Mouse (Mus musculus) cerebellum, adult 11-12 months (tissue): ENCODE results near the gene Adam17.
A peak's percentile ranks its signal among the peaks of the same experiment; 100 is the strongest.

Experiments used
- DNase-seq: peaks from one replicate; pipeline ENCODE4 v3.0.0; 2022

Gene Adam17

DNA sequence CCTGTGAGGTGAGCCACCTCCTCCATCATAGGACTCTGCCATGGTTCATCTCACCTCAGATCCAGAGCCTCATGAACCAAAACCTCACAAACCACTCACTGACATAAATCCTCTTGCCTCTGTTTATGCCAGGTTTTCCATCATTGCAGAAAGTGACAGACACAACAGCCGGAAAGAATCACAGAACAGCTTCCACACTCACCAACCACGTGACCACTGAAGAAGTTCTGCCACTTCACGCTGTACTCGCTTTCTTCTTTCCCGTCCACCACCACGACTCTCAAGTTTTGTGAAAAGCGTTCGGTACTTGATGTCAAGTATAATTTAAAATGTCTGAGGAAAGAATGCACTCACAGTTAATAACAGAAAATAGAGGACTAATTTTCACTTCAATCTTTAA, 19.8 kb downstream of the Adam17 start:
- no peak for DNase-seq

DNA sequence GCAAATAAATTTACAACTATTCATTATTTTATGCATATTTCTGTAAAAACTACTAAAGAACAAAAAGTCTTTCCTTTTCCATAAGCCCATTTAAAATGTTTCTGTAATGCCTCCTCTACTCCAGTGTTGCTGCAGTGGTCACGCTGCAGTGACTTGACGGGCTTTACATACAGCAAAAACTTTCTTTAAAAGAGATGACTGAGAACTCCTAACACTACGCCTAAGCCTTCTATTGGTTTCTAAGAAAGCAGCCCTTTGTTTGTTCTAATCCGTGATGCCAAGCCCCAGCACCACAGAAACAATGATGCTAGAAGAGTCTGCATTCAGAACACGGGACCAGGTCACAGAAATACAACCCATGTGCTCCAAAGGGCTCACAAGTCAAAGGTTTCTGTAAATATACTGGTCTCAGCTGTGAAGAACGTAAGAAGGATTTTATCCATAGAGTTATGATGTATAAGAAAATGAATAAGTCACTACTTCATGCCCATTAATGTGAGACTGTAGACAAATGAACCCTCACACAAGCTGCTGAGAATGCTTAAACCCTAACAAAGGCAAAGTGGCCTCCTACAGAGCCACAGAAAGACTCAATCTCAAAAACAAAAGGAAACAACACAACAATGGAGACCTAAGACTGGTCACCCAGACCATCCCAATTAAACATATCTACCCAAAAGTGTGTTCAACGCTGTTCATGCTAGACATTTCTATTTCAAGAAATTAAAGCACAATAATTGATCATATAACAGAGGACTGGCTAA, 23.1 kb downstream of the Adam17 start:
- no peak for DNase-seq

DNA sequence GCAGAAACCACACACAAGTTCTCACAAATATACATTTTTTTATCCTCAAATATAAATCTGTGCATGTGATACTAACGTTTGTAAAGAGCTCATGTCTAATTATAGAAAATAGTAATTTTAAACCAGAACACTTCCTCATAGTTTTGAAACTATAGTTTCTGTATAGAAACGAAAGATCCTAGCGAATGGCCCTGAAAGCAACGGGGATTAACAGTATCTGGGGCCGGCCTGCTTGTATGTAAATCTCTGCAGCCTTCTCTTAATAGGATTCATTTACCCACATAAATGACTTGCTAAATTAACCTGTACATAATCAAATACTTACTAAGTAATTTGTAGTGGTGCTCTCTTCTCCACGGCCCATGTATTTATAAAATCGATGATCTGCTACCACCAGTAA, 26.5 kb downstream of the Adam17 start:
- DNase-seq = no peak

DNA sequence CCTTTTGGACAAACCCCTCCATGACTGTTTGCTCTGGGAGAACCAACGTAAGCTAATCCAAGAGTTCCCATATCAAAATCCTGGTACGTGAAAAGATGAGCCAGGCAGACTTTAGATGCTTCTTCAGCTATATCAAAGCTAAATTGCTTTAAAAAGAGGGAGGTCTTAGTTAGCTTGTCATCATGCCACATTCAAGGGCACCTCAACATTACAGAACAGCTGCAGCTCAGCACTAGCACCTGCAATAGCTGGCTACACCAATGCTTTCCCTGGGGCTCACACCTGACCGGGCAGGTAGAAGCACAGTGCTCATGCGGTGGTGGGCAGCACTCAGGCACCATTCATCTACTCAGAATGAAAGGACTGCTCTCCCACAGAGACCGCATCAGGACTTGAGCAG, 32.8 kb downstream of the Adam17 start:
- DNase-seq = no peak

DNA sequence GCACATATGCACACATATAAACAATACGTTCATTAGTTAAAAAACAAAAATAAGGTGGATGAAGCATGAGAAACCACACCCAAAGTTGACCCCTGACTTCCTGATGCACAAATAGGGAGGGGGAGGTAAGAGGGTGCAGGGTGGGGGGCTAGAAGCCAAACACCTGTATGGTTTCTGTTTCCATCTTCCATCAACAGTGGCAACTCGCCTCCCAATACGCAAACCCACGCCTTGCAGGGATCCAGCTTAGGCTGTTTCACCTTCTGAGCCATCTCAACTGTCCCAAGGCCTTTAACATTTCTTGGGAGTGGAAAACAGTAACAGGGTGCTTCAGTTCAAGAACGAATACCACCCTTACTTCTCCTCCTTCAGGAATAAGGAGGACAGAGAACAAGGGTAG, 36.3 kb downstream of the Adam17 start:
- no peak for DNase-seq

DNA sequence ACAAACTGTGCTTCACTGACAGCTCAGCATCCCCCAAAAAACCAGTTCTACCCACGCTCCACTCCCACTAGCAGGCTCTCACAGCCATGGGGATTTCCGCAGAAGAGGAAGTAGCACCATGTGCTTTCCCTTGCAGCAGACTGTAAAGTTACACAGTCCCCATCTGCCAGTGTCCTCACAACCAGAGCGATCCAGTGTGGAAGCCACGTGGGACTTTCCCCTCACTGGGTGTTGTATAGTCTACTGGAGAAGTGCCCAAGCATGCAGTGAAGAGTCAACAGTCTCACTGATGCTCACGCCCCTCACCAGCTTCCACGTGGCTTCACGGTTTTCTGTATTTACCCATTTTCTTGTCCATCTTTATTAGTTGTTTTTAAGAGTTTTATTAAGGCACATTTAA, 37.6 kb downstream of the Adam17 start:
- no peak for DNase-seq

DNA sequence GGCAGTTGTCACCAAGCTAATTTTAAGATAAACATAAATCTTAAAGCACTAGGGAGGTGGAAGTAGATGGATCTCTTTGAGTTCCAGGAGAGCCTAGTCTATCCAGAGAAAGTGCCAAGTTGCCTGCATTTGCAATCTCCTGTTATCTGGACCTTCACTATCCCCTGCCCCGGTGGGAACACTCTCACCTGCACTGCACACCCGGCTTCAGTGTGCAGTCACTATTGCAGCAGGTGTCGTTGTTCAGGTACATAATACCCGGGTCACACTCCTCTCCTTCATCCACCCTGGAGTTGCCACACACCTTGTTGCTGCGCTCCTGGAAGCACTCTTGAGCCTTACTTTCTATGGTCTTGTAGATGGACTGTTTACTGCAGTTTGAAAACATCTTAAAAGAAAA, 39.7 kb downstream of the Adam17 start:
- no peak for DNase-seq

DNA sequence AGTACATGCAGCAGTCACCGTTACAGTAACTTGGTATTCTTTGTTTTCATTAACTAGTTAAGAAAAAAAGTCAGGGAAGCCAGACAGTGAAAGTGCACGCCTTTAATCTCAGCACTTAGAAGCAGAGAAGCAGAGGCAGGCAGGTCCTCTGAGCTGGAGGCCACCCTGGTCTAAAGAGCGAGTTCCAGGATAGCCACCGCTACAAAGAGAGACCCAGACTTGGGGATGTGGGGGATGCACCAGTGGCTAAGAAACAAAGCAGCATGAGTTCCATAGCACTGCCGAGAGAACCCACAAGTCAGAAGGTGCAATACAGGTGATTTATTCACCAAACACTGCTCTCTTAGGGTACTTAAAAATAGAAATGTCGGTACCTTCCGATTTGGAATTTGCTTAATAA, 40.4 kb downstream of the Adam17 start:
- no peak for DNase-seq

DNA sequence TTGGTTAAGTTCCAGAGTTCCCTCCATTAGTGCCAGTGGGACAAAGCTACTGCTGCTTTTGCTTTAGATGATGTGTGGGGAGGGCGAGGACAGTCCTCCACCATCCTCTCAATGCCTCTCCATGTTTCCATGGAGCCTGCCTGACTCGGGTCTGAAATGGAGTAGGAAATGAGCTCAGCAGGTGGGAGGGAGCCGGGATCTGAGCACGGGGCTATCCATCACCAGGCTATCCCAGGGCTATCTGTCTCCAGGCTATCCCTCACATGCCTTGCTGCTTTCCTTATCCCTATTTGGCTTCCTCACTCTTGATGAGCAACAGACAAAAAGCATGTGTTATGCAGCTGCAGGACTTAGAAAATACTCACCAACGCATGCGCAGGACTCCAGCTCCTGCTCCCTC, 41.7 kb downstream of the Adam17 start:
- DNase-seq = no peak

DNA sequence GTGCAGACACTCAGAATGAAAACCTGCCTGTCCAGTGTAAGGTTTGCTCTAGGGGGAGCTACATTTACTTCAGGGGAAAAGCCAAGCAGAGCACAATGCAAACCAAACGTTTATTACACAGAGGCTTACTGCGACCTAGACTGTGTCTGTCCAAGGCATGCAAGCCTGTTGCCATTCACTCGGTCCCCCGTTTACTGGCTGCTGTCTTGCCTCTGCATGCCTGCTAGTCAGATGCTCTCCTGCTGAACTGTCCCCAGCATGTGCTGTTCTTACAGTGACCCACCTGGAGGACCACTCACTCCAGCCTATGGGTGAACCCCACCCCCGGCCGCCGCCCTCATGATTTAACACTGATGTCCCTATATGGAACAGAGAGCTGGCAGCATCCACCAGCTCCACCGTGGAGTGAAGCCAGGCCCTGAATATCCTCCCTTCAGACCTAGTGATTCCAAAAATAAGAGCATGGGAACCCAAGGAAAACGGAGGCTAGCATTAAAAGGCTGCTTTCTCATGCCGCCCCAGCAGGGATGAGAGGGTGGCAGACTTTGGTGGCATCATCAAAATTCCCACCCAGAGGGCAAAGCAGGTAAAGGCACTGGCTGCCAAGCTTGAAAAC, 42.4 kb downstream of the Adam17 start:
- DNase-seq = no peak

DNA sequence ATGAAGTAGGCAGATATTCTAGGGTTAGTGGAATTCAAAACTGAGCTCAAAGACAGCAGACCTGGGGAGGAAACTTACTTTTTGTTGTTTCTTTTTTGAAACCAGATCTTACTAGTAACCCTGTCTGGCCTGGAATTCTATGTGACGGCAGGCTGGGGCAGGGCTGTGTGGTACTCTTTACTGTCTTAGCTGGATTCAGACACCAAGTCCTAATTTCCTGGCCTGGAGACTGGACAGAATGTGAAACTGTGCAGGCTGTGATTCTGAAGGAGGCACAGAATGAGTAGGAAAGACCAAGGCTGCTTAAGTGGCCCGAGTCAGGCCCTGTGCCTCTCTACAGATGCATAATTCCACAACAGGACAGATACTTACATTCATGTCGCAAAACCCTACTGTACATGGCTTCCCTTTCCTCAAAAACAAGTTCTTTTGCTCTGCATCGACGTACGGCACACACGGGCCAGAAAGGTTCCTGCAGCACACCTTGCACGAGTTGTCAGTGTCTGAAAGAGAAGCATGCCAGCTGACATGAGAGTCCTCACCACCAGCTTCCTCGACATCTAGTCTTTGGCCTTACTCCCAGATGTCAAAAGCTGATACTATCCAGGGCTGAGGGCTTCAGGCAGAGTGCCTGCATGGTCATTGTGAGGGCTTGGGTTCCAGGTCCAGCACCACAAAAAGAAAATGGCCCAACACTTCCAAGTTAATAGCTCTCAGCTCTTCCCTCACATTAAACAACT, 43.6 kb downstream of the Adam17 start:
- no peak for DNase-seq

DNA sequence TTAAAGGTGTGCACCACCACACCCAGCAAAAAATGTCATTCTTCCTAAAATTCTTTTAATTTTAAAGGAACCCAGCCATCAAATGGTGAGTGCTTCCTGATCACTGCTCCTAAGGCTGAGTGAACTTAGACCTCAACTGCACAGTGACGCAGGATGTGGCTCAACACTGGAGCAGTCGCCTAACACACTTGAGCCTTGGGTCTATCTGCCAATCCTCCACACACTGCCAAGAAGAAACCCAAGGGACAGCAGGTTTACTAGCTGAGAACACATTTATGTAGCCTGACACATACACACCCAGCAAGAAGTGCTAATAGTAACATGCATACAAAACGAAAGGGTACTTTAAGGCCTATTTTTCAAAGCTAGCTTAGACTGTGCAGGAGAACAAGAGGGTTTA, 47.1 kb downstream of the Adam17 start:
- no peak for DNase-seq

DNA sequence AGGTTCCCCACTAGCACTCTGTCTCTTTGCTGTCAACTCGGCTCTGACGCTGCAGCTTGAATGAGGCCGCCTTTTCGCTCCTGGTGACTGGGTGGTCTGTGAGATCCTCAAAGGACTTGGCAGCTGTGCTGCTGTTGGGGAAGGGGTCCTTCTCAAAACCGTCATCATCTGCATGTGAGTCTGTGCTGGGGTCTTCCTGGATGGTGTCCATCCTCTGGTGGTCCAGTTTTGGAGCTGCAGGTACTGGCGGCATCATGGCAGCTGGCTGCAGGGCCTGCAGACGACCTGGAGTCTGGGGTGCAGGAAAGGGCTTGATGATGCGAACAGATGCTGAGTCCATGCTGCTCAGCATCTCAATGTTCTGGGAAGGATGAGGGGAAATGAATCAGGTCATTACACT, 48.2 kb downstream of the Adam17 start:
- DNase-seq = no peak

DNA sequence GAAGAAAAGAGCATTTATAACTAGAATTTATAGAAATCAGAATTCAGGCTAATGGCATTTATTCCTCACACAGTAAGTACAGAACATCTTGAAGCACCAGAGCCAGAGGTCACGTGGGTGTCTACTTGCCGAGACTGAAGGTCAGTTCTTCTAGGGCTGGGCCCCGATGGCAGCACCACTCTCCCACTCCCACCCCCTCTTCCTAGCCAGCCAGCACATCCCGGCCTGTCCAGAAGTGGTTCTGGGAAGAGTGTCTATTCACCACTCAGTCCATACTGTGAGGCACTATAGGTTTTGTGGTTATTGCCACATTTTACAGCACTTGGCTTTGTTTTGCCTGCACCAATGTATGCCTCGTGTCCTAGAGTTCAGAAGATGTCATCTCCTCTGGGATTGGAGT, 49.3 kb downstream of the Adam17 start:
- DNase-seq = no peak

DNA sequence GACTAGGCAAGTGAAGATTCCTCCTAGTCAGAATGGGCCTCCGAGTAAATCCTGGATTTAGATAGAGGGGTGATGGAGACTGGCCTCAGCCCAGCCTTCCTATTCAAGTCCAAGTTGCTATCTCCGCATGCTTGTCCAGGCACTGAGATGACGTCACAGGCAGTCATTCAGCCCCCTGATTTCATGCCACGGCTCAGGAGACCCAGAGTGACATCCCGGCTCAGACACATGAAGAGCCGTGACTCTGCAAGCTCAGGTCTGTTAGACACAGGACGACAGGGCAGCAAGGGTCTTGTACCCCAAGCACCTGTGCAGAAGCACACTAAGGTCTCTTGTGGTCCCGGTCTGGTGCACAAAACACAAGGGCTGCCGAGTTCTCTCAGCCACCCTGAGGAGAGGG, 50.6 kb downstream of the Adam17 start:
- no peak for DNase-seq

DNA sequence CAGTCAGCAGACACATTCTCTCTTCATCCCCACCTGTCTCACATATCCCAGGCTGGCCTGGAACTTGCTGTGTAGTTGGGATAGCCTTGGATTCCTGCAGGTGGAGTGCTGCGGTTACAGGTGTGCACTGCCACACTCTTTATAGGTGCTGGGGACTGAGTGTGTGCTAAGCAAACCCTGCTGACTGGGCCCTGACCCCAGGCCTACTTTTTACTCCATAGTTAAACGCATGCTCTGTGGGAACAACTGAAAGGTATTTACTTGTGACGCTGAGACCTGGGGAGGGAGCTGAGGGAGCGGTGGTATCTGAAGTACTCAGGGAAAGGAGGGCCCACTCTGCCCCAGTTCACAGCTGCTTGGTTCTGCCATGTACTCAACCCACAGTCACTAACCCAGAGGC, 51.1 kb downstream of the Adam17 start:
- no peak for DNase-seq

DNA sequence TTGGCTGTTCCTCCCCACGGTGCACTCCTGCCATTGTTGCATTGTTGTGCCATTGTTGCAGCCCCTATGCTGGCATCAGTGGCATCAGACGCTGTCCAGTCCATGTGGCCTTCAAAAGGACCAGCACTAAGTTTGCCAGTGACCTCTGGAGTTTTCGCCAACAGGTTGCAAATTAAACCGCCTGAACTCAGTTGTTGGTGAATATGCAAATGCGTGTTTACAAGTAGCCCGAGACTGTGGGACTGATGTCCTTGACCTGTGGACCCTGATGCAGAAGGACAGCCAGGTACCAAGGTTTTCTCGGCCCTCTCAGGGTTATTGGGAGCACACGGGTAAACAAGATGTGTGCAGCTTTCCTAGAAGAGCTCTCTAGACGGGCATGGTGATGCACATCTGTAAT, 52.3 kb downstream of the Adam17 start:
- no peak for DNase-seq

DNA sequence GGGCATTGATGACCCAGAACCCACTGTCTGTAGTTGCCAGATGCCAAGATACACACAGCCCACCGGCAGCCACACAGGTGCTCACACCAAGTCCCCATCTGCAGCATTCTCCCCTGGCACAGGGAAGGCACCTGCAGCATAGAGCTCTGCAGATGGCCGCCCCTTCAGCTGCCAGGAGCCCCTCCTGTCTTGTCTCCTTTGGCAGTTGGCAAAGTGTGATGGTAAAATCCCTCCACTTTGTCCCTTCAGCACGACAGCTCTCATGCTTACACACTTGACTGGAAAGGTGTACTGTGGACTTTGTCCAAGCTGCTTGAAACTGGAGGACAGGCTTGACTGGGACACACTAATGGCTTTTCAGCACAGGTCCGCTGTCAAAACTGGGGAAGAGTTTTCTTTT, 53.1 kb downstream of the Adam17 start:
- peak; percentile 61 for DNase-seq

DNA sequence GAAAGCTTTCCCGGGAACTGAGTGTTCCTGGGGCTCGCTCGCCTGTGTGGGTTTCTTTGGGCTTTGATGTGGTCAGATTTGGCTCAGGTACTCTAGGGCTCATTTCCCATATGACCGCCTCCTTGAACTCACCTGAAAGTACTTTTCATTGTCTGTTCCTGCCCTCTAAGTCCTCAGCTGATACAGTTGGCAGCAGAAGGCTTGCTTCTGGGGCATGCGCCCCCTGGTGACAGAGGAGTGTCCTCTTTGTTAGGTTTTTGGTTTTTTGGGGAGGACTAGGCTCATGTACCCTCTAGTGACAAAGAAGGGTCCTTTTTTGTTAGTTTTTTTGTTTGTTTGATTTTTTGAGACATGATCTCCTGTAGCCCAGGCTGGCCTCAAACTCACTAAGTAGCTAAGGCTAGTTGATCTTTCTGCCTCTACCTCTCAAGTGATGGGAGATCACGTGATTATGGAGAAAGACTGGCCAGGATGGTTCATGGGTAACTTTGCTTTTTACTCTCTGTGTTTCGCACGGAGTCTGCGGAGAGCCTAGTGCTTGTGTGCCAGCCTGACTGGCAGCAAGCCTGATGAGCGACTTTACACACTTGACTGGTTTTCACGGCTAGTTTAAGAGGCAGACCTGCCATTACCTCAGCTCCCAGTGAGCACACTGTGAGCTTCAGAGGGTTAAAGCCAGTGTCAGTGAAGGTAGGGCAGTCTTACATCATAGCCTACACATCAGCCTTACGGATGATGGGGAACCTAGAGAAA, 55.1 kb downstream of the Adam17 start:
- DNase-seq = peak; percentile 56

DNA sequence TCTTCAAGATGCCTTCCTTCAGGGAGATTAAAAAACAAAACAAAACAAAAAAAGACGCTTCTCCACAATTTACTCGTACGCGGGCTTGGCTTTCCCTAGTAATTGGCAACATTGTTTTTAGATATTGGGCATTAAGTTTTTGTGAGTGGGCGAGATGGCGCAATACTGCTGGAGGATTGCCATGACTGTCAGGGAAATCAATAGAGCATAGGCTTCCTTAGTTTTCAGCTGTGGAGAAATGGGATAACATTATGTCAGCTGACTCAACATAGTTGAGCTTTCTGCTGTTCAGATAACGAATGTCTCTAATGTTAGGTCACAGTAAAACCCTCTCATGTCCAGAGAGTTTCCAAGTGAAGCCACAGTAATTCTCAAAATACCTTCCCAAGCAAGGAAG, 56.6 kb downstream of the Adam17 start:
- no peak for DNase-seq

DNA sequence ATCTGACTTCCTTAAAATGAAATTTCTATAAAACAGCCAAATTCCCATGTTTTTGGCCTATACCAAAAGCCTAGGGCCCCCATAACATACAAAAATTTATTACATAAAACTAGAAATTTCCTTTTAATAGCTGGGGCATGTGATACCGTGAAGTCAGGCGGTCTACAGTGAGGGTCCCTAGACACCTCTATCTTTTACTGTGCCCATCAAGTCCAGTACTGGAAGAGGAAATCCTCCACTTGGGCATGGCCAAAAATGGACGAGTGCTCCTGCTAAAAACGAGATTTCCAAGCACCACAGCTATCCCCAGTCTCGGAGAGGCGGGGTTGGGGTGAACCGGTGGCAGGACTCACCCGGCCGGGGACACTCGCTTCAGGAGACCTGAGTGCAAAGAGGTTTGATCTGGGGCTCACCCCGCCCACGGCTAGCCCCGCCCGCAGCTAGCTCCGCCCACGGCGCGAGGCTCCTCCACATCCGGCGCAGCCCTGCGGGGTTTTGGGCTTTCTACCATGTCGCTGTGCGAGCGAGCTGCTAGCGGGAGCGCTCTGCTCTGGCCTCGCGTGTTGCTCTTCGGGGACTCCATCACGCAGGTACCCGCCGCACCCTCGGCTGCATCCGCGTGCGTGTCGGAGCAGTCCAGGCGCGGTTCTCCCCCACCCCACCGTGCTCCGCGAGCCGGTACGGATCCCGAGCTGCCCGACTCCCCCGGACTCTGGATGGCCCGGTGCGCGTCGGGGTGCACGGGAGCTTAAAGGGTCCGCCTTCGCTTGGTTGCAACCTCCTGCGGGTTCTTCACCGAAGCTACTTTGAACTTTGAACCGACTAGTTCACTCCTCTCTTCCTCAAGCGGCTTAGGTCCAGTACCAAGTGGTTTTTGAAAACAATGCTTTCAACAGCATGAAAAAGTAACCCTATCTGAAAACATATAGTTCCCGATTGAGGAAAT, 57.2 kb downstream of the Adam17 start, which contains the start of gene Iah1:
Gene Iah1, plus strand, starts transcription at position 467 of the 946 bp plus-strand sequence.
- peak; percentile 85 for DNase-seq

DNA sequence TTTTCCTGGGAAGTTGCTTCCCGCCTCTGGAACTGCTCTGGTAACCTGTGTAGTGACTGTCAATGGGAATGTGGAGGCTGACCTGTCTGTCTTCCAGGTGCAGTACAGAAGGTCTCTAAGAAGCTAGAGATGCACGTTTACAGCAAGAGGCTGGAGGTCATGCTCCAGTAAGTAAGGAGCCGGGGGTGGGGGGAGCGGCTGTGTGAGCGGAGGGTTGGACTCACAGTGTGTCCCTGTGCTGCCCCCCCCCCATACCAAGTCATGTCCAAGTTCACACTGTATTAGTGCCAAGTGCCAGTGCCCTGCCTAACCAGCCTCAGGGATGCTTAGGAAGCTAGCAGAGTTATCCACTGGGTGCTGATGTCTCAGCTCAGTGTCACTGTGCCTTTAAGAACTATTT, 61.2 kb downstream of the Adam17 start:
- DNase-seq = no peak
